Mouse (Mus musculus): ENCODE data around the gene Rabl3.
A peak's percentile ranks its signal among the peaks of the same experiment; 100 is the strongest.

Gene Rabl3

GRCm38 (mm10) chr16:37591551-37591950 lies 51.9 kb downstream of the Rabl3 start:
- DNase-seq (ENCODE audit: low read depth, low spot score) = no peak

DNA sequence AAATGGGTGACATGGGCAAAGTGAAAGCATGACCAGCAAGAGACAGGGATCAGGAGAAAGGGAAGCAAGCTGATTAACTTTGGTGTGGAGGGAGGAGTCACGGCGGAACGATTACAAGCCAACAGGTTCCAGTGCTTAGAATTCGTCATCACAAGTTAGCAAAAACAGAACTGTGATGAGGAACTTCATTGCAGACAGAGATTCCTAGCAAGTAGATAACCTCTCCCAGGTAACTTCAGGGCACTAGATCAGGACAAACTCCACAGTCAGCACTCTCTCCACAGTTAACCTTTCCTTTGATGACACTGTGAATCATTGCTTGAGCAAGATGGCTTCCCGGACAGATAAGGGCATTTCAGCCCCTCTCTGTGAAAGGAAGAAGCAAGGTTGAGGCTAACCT lies 57.7 kb downstream of the Rabl3 start:
- no peak for DNase-seq (ENCODE audit: low read depth, low spot score)

DNA sequence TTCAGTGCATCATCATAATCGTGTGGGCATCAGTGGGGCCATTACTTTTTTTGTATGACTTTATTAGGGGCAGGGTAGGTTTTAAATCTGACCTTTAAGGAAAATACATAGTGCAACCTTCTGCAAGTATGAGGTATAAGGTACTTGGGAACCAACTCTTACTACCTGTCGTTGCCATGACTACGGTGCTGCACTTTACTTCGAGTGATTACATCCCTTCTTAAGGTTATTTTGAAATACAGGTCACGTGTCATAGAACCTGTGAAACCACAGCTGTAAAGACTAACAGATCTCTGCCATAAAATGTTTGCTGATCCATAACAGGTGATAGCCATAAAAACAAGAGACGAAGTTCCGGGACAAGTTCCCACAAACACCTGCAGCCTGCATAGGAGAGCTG lies 58.8 kb downstream of the Rabl3 start:
- no peak for DNase-seq (ENCODE audit: low read depth, low spot score)

- no peak for DNase-seq (ENCODE audit: low read depth, low spot score)
These were observed 59.6 kb downstream of the Rabl3 start for GRCm38 (mm10) chr16:37599326-37599725.

- DNase-seq (ENCODE audit: low read depth, low spot score) = peak; percentile 93
These were observed 63.7 kb downstream of the Rabl3 start for GRCm38 (mm10) chr16:37603431-37603830.

GRCm38 (mm10) chr16:37604243-37604642 lies 64.6 kb downstream of the Rabl3 start:
- DNase-seq (ENCODE audit: low read depth, low spot score) = peak; percentile 37

GRCm38 (mm10) chr16:37610333-37610732 lies 70.6 kb downstream of the Rabl3 start:
- no peak for DNase-seq (ENCODE audit: low read depth, low spot score)

- no peak for DNase-seq (ENCODE audit: low read depth, low spot score)
These were observed 71.4 kb downstream of the Rabl3 start for GRCm38 (mm10) chr16:37611072-37611471.

DNA sequence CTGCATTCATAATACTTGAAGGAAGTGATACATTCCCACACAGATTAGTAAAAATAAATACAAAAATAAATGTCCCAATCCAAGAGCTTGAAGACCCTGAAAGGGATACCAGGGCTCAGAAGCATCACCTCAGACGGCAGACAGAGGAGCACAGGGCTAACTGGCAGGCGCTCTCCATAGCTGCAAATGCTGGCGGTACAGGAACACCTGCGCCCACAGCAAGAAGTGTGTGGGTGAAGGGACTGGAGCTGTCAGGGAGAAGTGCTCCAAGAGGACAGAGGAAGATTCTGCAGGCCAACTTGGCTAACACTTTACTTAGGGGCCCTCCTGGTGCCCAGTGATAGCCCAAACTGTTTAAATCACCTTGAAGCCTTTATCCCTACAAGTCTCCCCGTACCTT lies 72.3 kb downstream of the Rabl3 start:
- no peak for DNase-seq (ENCODE audit: low read depth, low spot score)

DNA sequence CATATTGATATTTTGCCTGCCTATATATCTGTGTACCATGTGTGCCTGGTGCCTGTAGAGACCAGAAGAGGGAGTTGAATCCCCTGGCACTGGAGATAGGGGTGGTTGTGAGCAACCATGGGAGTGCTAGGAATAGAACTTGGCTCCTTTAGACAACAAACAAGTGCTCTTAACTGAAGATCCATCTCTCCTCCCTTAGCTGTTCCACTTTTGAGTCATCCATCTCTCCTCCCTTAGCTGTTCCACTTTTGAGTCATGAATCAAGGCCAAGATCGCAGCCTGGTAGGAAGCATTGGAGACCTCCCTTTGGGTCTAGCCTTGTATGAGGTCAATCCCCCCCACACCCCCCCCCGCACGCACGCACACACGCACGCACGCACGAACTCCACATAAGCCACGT lies 74.9 kb downstream of the Rabl3 start:
- no peak for DNase-seq (ENCODE audit: low read depth, low spot score)

GRCm38 (mm10) chr16:37615429-37615828 lies 75.7 kb downstream of the Rabl3 start:
- peak; percentile 64 for DNase-seq (ENCODE audit: low read depth, low spot score)

DNA sequence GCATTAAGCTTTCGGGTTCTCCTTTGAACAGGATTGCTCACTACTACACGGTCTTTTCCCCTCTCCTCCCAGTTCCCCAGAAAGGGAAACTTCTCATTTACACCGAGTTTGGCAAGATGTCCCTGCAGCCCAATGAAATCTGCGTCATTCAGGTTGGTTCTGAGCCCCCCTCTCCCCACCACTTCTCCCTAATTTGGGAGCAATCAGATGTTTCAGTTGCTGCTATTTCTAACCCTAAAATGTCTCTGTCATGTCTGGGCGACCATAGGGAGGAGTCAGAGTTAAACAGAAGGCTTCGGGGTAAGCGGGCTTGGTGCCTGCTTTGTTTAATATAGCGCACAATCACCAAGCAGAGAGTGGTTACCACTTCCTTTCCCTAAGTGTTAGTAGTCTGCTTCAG lies 76.4 kb downstream of the Rabl3 start:
- DNase-seq (ENCODE audit: low read depth, low spot score) = no peak

GRCm38 (mm10) chr16:37617695-37618094 lies 78.0 kb downstream of the Rabl3 start:
- DNase-seq (ENCODE audit: low read depth, low spot score) = no peak

Data from 3T3-L1 (cell line).